Mouse (Mus musculus) CH12.LX (cell line): ENCODE measurements at regions not wholly inside any gene's neighbourhood (a gene's known extent, or its start where the extent isn't known, plus 50 kb on each side); places are given as distances from the start of the nearest gene placed in this dataset.

Experiments
- CHD2 ChIP-seq: IDR thresholded peaks from 2 replicates; pipeline ENCODE4 v1.6.1; 2011; ENCODE audit warnings: low read length, improper control_type of control experiment
- CTCF ChIP-seq, 2 experiments: IDR thresholded peaks in 1 of 2; conservative IDR thresholded peaks in 1 of 2; 2 replicates each; pipeline ENCODE4 v1.5.1; 2011 to 2012; ENCODE audit warnings: low read depth in 2 of 2, low read length in 2 of 2, improper control_type of control experiment in 1 of 2, inconsistent platforms in 1 of 2, mild to moderate bottlenecking in 1 of 2, moderate library complexity in 1 of 2
- GABPA ChIP-seq: IDR thresholded peaks from 2 replicates; pipeline ENCODE4 v1.6.1; 2012; ENCODE audit warnings: low read depth, low read length, improper control_type of control experiment, inconsistent platforms; ENCODE audit not compliant: insufficient replicate concordance
- HCFC1 ChIP-seq: IDR thresholded peaks from 2 replicates; pipeline ENCODE4 v1.6.1; 2012; ENCODE audit warnings: low read depth, mild to moderate bottlenecking, inconsistent platforms, low read length, improper control_type of control experiment
- MAZ ChIP-seq: IDR thresholded peaks from 2 replicates; pipeline ENCODE4 v1.6.1; 2012; ENCODE audit warnings: low read depth, mild to moderate bottlenecking, inconsistent platforms, low read length, improper control_type of control experiment, moderate library complexity
- NELFE ChIP-seq: IDR thresholded peaks from 2 replicates; pipeline ENCODE4 v1.6.1; 2011; ENCODE audit warnings: low read depth, low read length, improper control_type of control experiment
- NRF1 ChIP-seq: IDR thresholded peaks from 2 replicates; pipeline ENCODE4 v1.6.1; 2014; ENCODE audit warnings: low read depth, mild to moderate bottlenecking, inconsistent platforms, low read length, improper control_type of control experiment, moderate library complexity
- TCF12 ChIP-seq: IDR thresholded peaks from 2 replicates; pipeline ENCODE4 v1.6.1; 2014; ENCODE audit warnings: low read depth, mild to moderate bottlenecking, inconsistent platforms, low read length, improper control_type of control experiment
- USF2 ChIP-seq: conservative IDR thresholded peaks from 2 replicates; pipeline ENCODE4 v1.6.1; 2011; ENCODE audit warnings: low read depth, low read length, improper control_type of control experiment
- ZKSCAN1 ChIP-seq: IDR thresholded peaks from 2 replicates; pipeline ENCODE4 v1.6.1; 2012; ENCODE audit warnings: low read depth, inconsistent platforms, low read length, improper control_type of control experiment, borderline replicate concordance
- ZNF384 ChIP-seq: IDR thresholded peaks from 2 replicates; pipeline ENCODE4 v1.6.1; 2012; ENCODE audit warnings: low read depth, low read length, improper control_type of control experiment, inconsistent platforms

DNA sequence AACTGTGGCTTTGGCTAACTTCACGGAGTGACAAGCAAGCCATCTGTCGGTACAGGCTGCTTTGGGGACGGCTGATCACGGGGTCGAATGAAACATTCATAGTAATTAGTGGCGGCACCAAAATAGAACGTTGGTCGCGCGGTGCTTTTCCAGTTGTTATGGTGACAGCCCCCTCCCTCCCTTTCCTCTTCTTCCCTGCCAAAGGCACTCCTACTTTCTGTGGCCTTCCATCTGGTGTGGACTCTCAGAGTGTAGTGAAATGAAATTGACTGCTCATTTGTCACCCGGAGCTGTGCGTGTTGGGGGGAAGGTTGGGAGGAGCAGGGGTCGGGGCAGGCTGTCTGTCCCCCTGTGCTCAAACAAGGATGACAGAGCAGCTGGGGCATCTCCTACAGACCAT, 153.5 kb downstream of the Ddx11 start:
- no peak for TF ChIP-seq TCF12
- no peak for TF ChIP-seq ZKSCAN1
- no peak for TF ChIP-seq GABPA
- TF ChIP-seq NRF1 = no peak
- TF ChIP-seq HCFC1 = no peak
- TF ChIP-seq CTCF (conservative IDR thresholded peaks at IDR 0.05 in 1 of 2, IDR thresholded peaks at IDR 0.05 in 1 of 2; ENCODE audit: low read depth in 2 of 2, low read length in 2 of 2) = no peak
- TF ChIP-seq ZNF384 = no peak
- TF ChIP-seq MAZ = no peak
- no peak for TF ChIP-seq NELFE
- TF ChIP-seq USF2 = no peak
- TF ChIP-seq CHD2 = no peak
